ENCODE assay signal across 9 mouse cellular contexts in the genomic region with DNA sequence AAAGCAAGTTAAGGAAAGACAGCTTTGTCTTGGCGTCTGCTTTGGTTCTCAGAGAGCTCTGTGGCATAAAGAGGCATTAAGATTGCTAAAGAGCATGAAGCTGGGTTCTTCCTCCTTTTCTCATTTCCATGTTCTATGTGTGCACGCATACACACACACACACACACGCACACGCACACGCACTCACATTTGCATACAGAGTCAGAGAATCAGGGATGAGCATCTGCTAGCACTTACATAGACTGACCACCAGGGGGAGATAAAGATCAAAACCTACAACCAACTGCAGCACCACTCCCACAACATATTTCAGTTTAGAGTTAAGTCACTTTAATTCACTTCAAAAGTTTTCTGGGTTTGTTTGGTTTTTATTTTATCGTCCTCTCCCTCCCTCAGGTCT. TPM values are rescaled to one million over a fixed set of nuclear protein-coding genes. Genes with fewer than 3 reads are reported as not detected.
DNase-seq lines count a peak whose midpoint lies in the region; ATAC-seq lines count a peak whose summit lies in the region.
"Had no signal": no experiment of that assay in that cellular context is flagged by ENCODE, and none has a peak within 500 bp of the region (broad histone marks: within the 10 kb centered on the region; RNA-seq: fewer than 3 reads in every experiment).

No protein-coding gene starts in this region.

- no peak overlapping the region for H3K4me3 ChIP-seq in embryonic facial prominence, embryonic 13.5 days

- no peaks in the 10 kb centered on the region for H3K36me3 ChIP-seq in embryonic facial prominence, embryonic 13.5 days

- no peaks in the 10 kb centered on the region for H3K9me3 ChIP-seq in embryonic facial prominence, embryonic 13.5 days

- peaks cover 6% of the 10 kb centered on the region; the same call in 1 of the 2 replicates for H3K27me3 ChIP-seq in embryonic facial prominence, embryonic 13.5 days

- H3K9ac ChIP-seq in embryonic facial prominence, embryonic 13.5 days, result no peak overlapping the region

- H3K4me1 ChIP-seq in embryonic facial prominence, embryonic 13.5 days, result no peaks in the 10 kb centered on the region

- no peak overlapping the region for H3K27ac ChIP-seq in embryonic facial prominence, embryonic 13.5 days

- 16% methylated on average over 6 of the region's 6 CpGs for WGBS in embryonic facial prominence, embryonic 13.5 days

- peak overlapping the region; percentile 18; the same call in 1 of the 2 replicates for H3K4me2 ChIP-seq in embryonic facial prominence, embryonic 13.5 days

- intact Hi-C loops in left cerebral cortex, postnatal 14 days (cut with DNase I), result no loop called here

- DNase-seq in gastrocnemius, adult 18-20 months (ENCODE audit: low spot score), result peak; percentile 28
- DNase-seq in gastrocnemius, adult 8-10 months (ENCODE audit: low spot score in 2 of 2), result no peak
- DNase-seq in MN1 (ENCODE audit: low spot score), result peak; percentile 67
- DNase-seq in hindlimb bud, embryonic 11.5 days (ENCODE audit: extremely low spot score, low read depth, low spot score), result peak; percentile 42
- peak; percentile 62 to 90 for DNase-seq in left cerebral cortex, postnatal 14 days (ENCODE audit: low spot score in 2 of 2)
- peak; percentile 37 to 50 for DNase-seq in monocyte, adult 2 months (ENCODE audit: low read depth in 1 of 2, low spot score in 2 of 2)
- DNase-seq in thymus, postnatal 4 days, result peak; percentile 27

- ATAC-seq in embryonic facial prominence, embryonic 13.5 days (ENCODE audit: insufficient number of reproducible peaks, insufficient read depth, low FRiP score, low TSS enrichment, low read depth), result no peak

RNA-seq across cellular contexts. Expression of a gene that starts 3.6 kb away (rescaled TPM):
- under 1 TPM; 0.83 to 0.89 TPM for total RNA-seq in gastrocnemius, adult 18-20 months (2021)
- total RNA-seq in gastrocnemius, adult 8-10 months (2022), result 1 to 10 TPM in 1 of 4 experiments, under 1 TPM in 3; 0.24 to 1.4 (median 0.85) TPM
- polyA plus RNA-seq in embryonic facial prominence, embryonic 13.5 days (2015; fragmentation: Nextera tagmentation; extraction: Ambion mirVana), result 0.28 and 0.48 TPM in 2 replicates
- not detected for total RNA-seq in left cerebral cortex, postnatal 14 days (2021)
- total RNA-seq: adrenal gland, postnatal 36 days had no signal

RNA-seq across cellular contexts. Expression of a gene that starts 14.0 kb away (rescaled TPM):
- 1 to 10 TPM in 1 of 2 experiments, under 1 TPM in 1; 0.73 to 1.1 TPM for total RNA-seq in gastrocnemius, adult 18-20 months (2021)
- total RNA-seq in gastrocnemius, adult 8-10 months (2022), result under 1 TPM in 3 of 4 experiments, not detected in 1; 0.24 to 0.51 (median 0.25) TPM
- not detected in 2 replicates for polyA plus RNA-seq in embryonic facial prominence, embryonic 13.5 days (2015; fragmentation: Nextera tagmentation; extraction: Ambion mirVana)
- not detected for total RNA-seq in left cerebral cortex, postnatal 14 days (2021)

RNA-seq across cellular contexts. Expression of a gene that starts 21.8 kb away (rescaled TPM):
- 100 to 1,000 TPM; 105 to 106 TPM for total RNA-seq in gastrocnemius, adult 18-20 months (2021)
- 100 to 1,000 TPM; 104 to 107 (median 104) TPM for total RNA-seq in gastrocnemius, adult 8-10 months (2022)
- 196 and 207 TPM in 2 replicates for polyA plus RNA-seq in embryonic facial prominence, embryonic 13.5 days (2015; fragmentation: Nextera tagmentation; extraction: Ambion mirVana)
- total RNA-seq in left cerebral cortex, postnatal 14 days (2021), result 100 to 1,000 TPM; 128 to 134 TPM

RNA-seq across cellular contexts. Expression of a gene that starts 34.4 kb away (rescaled TPM):
- 10 to 100 TPM in 1 of 2 experiments, 1 to 10 TPM in 1; 8.8 to 12.5 TPM for total RNA-seq in gastrocnemius, adult 18-20 months (2021)
- 10 to 100 TPM in 1 of 4 experiments, 1 to 10 TPM in 3; 5.5 to 18.2 (median 8.3) TPM for total RNA-seq in gastrocnemius, adult 8-10 months (2022)
- polyA plus RNA-seq in embryonic facial prominence, embryonic 13.5 days (2015; fragmentation: Nextera tagmentation; extraction: Ambion mirVana), result not detected in 2 replicates
- total RNA-seq in left cerebral cortex, postnatal 14 days (2021), result under 1 TPM; 0.31 to 0.38 TPM

RNA-seq across cellular contexts. Expression of a gene that starts 35.1 kb away (rescaled TPM):
- 1 to 10 TPM; 4.1 to 6.6 TPM for total RNA-seq in gastrocnemius, adult 18-20 months (2021)
- 1 to 10 TPM; 5.1 to 6.1 (median 5.4) TPM for total RNA-seq in gastrocnemius, adult 8-10 months (2022)
- polyA plus RNA-seq in embryonic facial prominence, embryonic 13.5 days (2015; fragmentation: Nextera tagmentation; extraction: Ambion mirVana), result 0.80 and 4.0 TPM in 2 replicates
- 10 to 100 TPM; 10.3 to 12.7 TPM for total RNA-seq in left cerebral cortex, postnatal 14 days (2021)

Comparison
In these comparisons a context has a peak if more than half of its experiments do, and no peak if none do; other contexts are left out.
1. DNase-seq: peak in gastrocnemius, adult 18-20 months (single experiment), MN1 (single experiment), hindlimb bud, embryonic 11.5 days (single experiment), left cerebral cortex, postnatal 14 days (2 of 2), monocyte, adult 2 months (2 of 2) and thymus, postnatal 4 days (single experiment); none in gastrocnemius, adult 8-10 months (0 of 2).